Comparison of ENCODE assay signal across 8 mouse cellular contexts in genomic region chr1:189579358-189579757, GRCm38 (mm10).
A peak's percentile ranks its signal among the peaks of the same experiment; 100 is the strongest.
DNase-seq lines count a peak whose midpoint lies in the region; ATAC-seq and TF ChIP-seq lines count a peak whose summit lies in the region.

No protein-coding gene starts in this region.

- ATAC-seq in hindbrain, embryonic 11.5 days (ENCODE audit: low FRiP score) = no peak
- ATAC-seq in hindbrain, embryonic 13.5 days (ENCODE audit: low FRiP score) = no peak

- no peaks in the 10 kb centered on the region for H3K36me3 ChIP-seq in hindbrain, embryonic 11.5 days (ENCODE audit: control insufficient read depth, insufficient read depth, low read length)
- no peaks in the 10 kb centered on the region for H3K36me3 ChIP-seq in hindbrain, embryonic 13.5 days
- no peaks in the 10 kb centered on the region for H3K36me3 ChIP-seq in ES-Bruce4 (ENCODE audit: control insufficient read depth, insufficient read depth, low read length, poor library complexity, severe bottlenecking)

- H3K4me2 ChIP-seq in hindbrain, embryonic 11.5 days (replicated peaks; ENCODE audit: low read depth, low read length) = no peak overlapping the region
- H3K4me2 ChIP-seq in hindbrain, embryonic 13.5 days = no peak overlapping the region

- DNase-seq in hindbrain, embryonic 11.5 days (ENCODE audit: low spot score) = peak; percentile 59
- peak; percentile 7 for DNase-seq in cerebellum, adult 8-10 months
- peak; percentile 68 to 74 for DNase-seq in heart, postnatal 10 days
- DNase-seq in layer of hippocampus, postnatal 36 days = peak; percentile 28 to 40
- peak; percentile 11 for DNase-seq in ovary, adult 18-20 months (ENCODE audit: low spot score)
- DNase-seq in T-cell, adult 2 months (ENCODE audit: low spot score) = no peak

- H3K9me3 ChIP-seq in hindbrain, embryonic 11.5 days (ENCODE audit: control insufficient read depth, low read length) = no peaks in the 10 kb centered on the region
- no peaks in the 10 kb centered on the region for H3K9me3 ChIP-seq in hindbrain, embryonic 13.5 days
- H3K9me3 ChIP-seq in ES-Bruce4 (replicated peaks; ENCODE audit: control insufficient read depth, insufficient read depth, low read length, poor library complexity, severe bottlenecking) = no peaks in the 10 kb centered on the region

- TF ChIP-seq CTCF in ES-Bruce4 (IDR thresholded peaks at IDR 0.05; ENCODE audit: low read depth, low read length) = peak; percentile 37

- no peak for TF ChIP-seq POLR2A in ES-Bruce4 (IDR thresholded peaks at IDR 0.05; ENCODE audit: insufficient read depth, low read length)

- WGBS in hindbrain, embryonic 11.5 days = 60% methylated on average over 2 of the region's 2 CpGs
- 82% methylated on average over 2 of the region's 2 CpGs for WGBS in hindbrain, embryonic 13.5 days

- no peak overlapping the region for H3K9ac ChIP-seq in hindbrain, embryonic 11.5 days (ENCODE audit: low read depth, low read length)
- H3K9ac ChIP-seq in hindbrain, embryonic 13.5 days = no peak overlapping the region
- H3K9ac ChIP-seq in ES-Bruce4 (ENCODE audit: low read depth, poor library complexity, severe bottlenecking) = no peak overlapping the region

- no peak overlapping the region for H3K4me3 ChIP-seq in hindbrain, embryonic 11.5 days (ENCODE audit: low read depth, low read length)
- no peak overlapping the region for H3K4me3 ChIP-seq in hindbrain, embryonic 13.5 days
- no peak overlapping the region for H3K4me3 ChIP-seq in ES-Bruce4 (ENCODE audit: low read depth, low read length)

- intact Hi-C loops in heart, postnatal 10 days (cut with DNase I) = loop anchor here (1.0 to 5.0 kb wide), 3 partner anchors 262 to 551 kb away; no protein-coding TSS in a partner anchor

- H3K4me1 ChIP-seq in hindbrain, embryonic 11.5 days (replicated peaks; ENCODE audit: control insufficient read depth, insufficient read depth, low read length) = no peaks in the 10 kb centered on the region
- H3K4me1 ChIP-seq in hindbrain, embryonic 13.5 days (replicated peaks) = no peaks in the 10 kb centered on the region
- peaks cover 2% of the 10 kb centered on the region for H3K4me1 ChIP-seq in ES-Bruce4 (ENCODE audit: control insufficient read depth, insufficient read depth, low read length)

- no peak overlapping the region for H3K27ac ChIP-seq in hindbrain, embryonic 11.5 days (ENCODE audit: low read depth, low read length)
- H3K27ac ChIP-seq in hindbrain, embryonic 13.5 days = no peak overlapping the region
- H3K27ac ChIP-seq in ES-Bruce4 (ENCODE audit: insufficient read depth, low read length) = no peak overlapping the region

- no peak for TF ChIP-seq EP300 in ES-Bruce4 (IDR thresholded peaks at IDR 0.05; ENCODE audit: insufficient read depth, low read depth, low read length)

- no peaks in the 10 kb centered on the region for H3K27me3 ChIP-seq in hindbrain, embryonic 11.5 days (ENCODE audit: control insufficient read depth, insufficient read depth, low read length)
- H3K27me3 ChIP-seq in hindbrain, embryonic 13.5 days = no peaks in the 10 kb centered on the region
- H3K27me3 ChIP-seq in ES-Bruce4 (ENCODE audit: control insufficient read depth, insufficient read depth, low read length, poor library complexity, severe bottlenecking) = no peaks in the 10 kb centered on the region
